Mouse (Mus musculus) brain, embryonic 14.5 days (tissue): ENCODE measurements around the gene Aptx. TPM values are rescaled to one million over a fixed set of nuclear protein-coding genes. Genes with fewer than 3 reads are reported as not detected.

Experiments
- DNase-seq: peaks from one replicate; pipeline ENCODE4 v3.0.0-alpha.2; 2011; ENCODE audit warnings: low read depth
- CTCF ChIP-seq: fragments of 200-500 bp; IDR thresholded peaks from 2 replicates; pipeline ENCODE4 v1.5.1; 2012; ENCODE audit warnings: inconsistent platforms, mild to moderate bottlenecking, moderate library complexity, borderline replicate concordance; ENCODE audit not compliant: insufficient read depth, insufficient read length; ENCODE audit errors: extremely low read depth
- POLR2A ChIP-seq: fragments of 200-500 bp; IDR thresholded peaks from 2 replicates; pipeline ENCODE4 v1.6.1; 2012; ENCODE audit warnings: mild to moderate bottlenecking, inconsistent platforms, borderline replicate concordance; ENCODE audit not compliant: poor library complexity, insufficient read depth, insufficient read length, severe bottlenecking; ENCODE audit errors: extremely low read depth
- polyA plus RNA-seq: library from polyadenylated mRNA; depleted of rRNA; stranded (reverse); fragments of >200 nt; gene quantifications from 2 replicates; pipeline ENCODE4 v1.2.3, GENCODE M21; 2012

The Aptx gene
- polyA plus RNA-seq, 1 experiment = 27.2 TPM

DNA sequence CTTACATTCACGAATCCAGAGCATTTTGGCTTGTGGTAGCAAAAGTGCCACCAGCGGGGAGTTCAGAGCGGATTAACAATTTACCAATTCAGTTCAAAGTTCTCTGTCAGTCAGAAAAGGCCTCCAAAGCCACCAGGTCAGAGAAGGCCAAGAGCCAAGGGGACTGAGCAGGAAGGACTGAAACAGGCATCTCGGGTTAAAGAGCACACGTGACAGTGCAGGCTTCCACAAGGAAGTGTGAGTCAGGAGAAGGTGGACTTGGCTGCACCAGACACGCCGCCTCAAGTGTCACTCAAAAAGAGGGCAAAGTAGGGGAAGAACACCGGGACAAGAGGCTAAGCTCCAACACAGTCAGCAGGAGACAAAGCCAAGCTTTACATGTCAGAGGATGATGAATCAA lies 2.8 kb downstream of the Aptx start:
- TF ChIP-seq CTCF = no peak

GRCm38 (mm10) chr4:40697059-40697458 lies 5.9 kb downstream of the Aptx start:
- no peak for DNase-seq
- no peak for TF ChIP-seq CTCF
- no peak for TF ChIP-seq POLR2A

More for the DNA sequence above, 2.8 kb downstream of the Aptx start:
- DNase-seq = no peak

- no peak for TF ChIP-seq POLR2A
- TF ChIP-seq CTCF = no peak
- DNase-seq = no peak
Observed at GRCm38 (mm10) chr4:40691100-40691499, 11.9 kb downstream of the Aptx start.

DNA sequence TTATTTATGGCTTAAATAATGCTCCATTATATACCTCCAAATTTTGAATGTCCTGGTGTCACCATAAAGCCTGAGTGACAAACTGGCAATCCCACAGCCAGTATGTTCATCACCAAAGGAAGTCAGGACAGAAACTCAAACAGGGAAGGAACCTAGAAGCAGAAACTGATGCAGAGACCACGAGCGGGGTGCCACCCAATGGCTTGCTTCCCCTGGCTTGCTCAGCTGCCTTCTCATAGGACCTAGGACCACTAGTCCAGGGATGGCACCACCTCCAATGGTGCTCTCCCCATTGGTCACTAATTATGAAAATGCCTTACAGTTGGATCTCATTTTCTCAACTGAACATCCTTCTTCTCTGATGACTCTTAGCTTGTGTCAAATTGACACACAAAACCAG lies 19.7 kb downstream of the Aptx start:
- no peak for TF ChIP-seq POLR2A
- TF ChIP-seq CTCF = no peak
- no peak for DNase-seq

DNA sequence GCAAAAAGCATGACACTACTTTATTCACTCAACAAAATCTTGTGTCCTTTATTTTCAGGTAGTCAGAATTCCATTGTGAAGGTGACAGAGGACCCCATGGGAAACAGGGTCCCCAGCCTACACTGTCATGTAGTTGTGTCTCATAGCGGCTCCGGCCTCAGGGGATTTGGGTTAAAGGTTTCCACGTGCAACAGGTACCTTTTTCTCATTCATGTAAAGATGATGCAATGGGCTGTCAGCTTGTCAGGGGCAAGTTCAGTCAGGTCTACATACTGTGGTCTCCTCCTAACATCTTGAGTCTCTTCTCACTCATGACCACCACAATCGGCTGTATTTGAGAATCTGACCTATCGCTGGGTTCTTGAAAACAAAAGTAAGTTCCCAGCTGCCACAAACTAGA lies 20.6 kb downstream of the Aptx start:
- TF ChIP-seq POLR2A (no peak), CTCF (no peak)
- no peak for DNase-seq

DNA sequence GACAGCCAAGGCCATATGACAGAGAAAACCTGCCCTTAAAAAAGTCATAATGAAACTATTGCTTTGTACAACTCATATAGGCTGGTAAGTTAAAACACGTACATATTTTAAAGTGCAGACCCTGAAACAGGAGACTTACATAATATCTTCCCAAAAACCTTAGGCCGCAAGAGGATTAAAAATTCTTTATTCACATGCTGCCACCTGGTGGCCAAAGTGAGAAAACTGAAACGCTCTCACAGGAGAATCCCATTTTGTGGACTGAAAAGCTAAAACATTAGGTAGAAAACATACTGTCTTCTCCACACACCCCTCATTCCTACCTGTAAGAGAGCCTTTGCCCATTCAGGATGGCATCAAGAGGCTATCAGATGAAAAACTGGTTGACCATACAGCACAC lies 21.1 kb downstream of the Aptx start:
- DNase-seq = peak; percentile 75
- TF ChIP-seq CTCF (peak; percentile 60; the same call in 1 of the 2 replicates), POLR2A (no peak)

GRCm38 (mm10) chr4:40680250-40680860 lies 22.6 kb downstream of the Aptx start:
- TF ChIP-seq CTCF = peak; percentile 81
- no peak for TF ChIP-seq POLR2A
- peak; percentile 70 for DNase-seq

- TF ChIP-seq POLR2A (no peak), CTCF (peak; percentile 28; the same call in 1 of the 2 replicates)
- peak; percentile 61 for DNase-seq
Observed at GRCm38 (mm10) chr4:40677132-40677531, 25.9 kb downstream of the Aptx start.

- no peak for DNase-seq
- TF ChIP-seq POLR2A (no peak), CTCF (no peak)
Observed at GRCm38 (mm10) chr4:40676338-40676737, 26.7 kb downstream of the Aptx start.

- DNase-seq = no peak
- no peak for TF ChIP-seq POLR2A
- no peak for TF ChIP-seq CTCF
Observed at GRCm38 (mm10) chr4:40673526-40673925, 29.5 kb downstream of the Aptx start.

- DNase-seq = no peak
- TF ChIP-seq CTCF (no peak), POLR2A (no peak)
Observed at GRCm38 (mm10) chr4:40666237-40667012, 36.6 kb downstream of the Aptx start.

- TF ChIP-seq CTCF = no peak
- TF ChIP-seq POLR2A = no peak
- no peak for DNase-seq
Observed at GRCm38 (mm10) chr4:40651055-40651454, 51.9 kb downstream of the Aptx start.
